Mouse (Mus musculus): ENCODE measurements around the gene Rps7. TPM values are rescaled to one million over a fixed set of nuclear protein-coding genes. Genes with fewer than 3 reads are reported as not detected.

Gene Rps7
- polyA plus RNA-seq (2016; fragmentation: Nextera tagmentation; extraction: Ambion mirVana), result 484 and 569 TPM in 2 replicates

DNA sequence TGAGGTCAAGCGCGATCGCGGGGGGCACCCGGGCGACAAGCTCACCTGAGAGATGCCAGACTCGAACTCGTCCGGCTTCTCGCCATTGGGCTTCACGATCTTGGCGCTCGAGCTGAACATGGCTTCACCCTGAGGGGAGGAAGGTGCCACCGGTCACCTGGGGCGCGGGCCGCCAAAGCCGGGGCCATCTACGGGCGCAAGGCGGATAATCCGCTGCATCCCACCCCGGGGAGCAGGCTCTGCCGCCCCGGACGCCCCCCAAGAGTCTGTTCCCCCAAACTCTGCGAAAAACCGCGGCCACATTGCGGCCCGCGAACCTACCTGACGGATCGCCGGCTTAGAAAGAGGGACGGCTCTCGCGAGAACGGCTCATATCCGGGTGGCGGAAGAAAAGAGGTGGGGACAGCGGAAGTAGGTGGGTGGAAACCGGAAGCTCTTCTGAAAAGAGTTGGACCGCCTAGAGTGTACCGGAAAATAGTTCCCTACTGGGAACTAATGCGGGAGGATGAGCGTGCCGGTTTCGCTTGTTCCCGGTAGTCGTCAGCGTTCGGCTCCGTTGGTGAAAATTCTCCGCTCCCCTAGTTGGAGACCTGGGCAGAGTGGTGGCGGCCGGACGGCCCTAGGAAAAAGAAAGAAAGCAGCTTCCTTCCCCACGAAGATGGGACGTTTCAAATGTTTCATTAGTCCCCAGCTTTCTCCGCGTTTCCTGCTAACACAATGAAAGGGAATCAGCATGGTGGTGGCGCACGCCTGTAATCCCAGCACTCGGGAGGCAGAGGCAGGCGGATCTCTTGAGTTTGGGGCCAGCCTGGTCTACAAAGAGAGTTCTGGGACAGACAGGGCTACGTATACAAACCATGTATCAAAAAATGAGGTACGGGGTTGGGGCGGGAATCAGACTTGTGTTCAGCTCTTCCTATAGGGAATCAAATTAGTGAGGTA is at the start of gene Rps7:
Rps7 (minus strand) TSS at position 419 of the 942 bp plus-strand sequence.
- H3K36me3 ChIP-seq, result peaks cover 39% of the 10 kb centered on the region
- no peaks in the 10 kb centered on the region for H3K27me3 ChIP-seq (ENCODE audit: insufficient read depth, poor library complexity, severe bottlenecking)
- peak; percentile 95 for DNase-seq (ENCODE audit: low spot score)
- peak within 1 kb of the TSS; percentile 94 for H3K4me3 ChIP-seq
- 5% methylated on average over 69 of the region's 69 CpGs for WGBS
- no peaks in the 10 kb centered on the region for H3K9me3 ChIP-seq
- H3K4me1 ChIP-seq, result peaks cover 6% of the 10 kb centered on the region; the same call in 1 of the 2 replicates
- H3K27ac ChIP-seq, result peak within 1 kb of the TSS; percentile 98

DNA sequence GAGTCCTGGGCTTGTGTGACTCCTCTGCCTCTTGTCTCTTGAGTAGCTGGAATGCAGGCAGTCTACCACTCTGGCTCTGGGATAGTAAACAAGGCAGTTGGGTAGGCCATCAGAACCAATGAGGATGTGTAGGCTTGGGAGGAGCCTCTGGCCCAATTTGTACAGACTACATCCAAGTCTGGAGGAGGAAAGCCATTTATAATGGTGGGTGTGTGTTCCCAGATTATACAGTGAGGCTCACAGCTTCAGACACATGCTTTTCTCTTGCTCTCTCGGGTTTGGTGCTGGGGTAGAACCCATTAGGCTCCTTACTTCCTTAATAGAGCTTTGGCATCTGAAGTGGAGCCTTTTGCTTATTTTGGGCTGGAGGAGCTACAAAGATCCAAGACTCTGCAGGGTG is 48.9 kb upstream of the Rps7 start:
- Histone ChIP-seq H3K4me3 (no peak overlapping the region), H3K9me3 (no peaks in the 10 kb centered on the region), H3K36me3 (peaks cover 38% of the 10 kb centered on the region), H3K27ac (no peak overlapping the region), H3K4me1 (no peaks in the 10 kb centered on the region), H3K27me3 (ENCODE audit: insufficient read depth, poor library complexity, severe bottlenecking) (no peaks in the 10 kb centered on the region)
- no peak for DNase-seq (ENCODE audit: low spot score)
- 91% methylated on average over 1 of the region's 1 CpGs for WGBS

GRCm38 (mm10) chr12:28675925-28676209 is 40.1 kb upstream of the Rps7 start:
- Histone ChIP-seq H3K4me3 (peak overlapping the region; percentile 68), H3K27ac (peak overlapping the region; percentile 92), H3K27me3 (ENCODE audit: insufficient read depth, poor library complexity, severe bottlenecking) (no peaks in the 10 kb centered on the region), H3K4me1 (peaks cover 17% of the 10 kb centered on the region), H3K9me3 (no peaks in the 10 kb centered on the region), H3K36me3 (peaks cover 25% of the 10 kb centered on the region)
- DNase-seq (ENCODE audit: low spot score), result no peak
- 65% methylated on average over 5 of the region's 5 CpGs for WGBS

DNA sequence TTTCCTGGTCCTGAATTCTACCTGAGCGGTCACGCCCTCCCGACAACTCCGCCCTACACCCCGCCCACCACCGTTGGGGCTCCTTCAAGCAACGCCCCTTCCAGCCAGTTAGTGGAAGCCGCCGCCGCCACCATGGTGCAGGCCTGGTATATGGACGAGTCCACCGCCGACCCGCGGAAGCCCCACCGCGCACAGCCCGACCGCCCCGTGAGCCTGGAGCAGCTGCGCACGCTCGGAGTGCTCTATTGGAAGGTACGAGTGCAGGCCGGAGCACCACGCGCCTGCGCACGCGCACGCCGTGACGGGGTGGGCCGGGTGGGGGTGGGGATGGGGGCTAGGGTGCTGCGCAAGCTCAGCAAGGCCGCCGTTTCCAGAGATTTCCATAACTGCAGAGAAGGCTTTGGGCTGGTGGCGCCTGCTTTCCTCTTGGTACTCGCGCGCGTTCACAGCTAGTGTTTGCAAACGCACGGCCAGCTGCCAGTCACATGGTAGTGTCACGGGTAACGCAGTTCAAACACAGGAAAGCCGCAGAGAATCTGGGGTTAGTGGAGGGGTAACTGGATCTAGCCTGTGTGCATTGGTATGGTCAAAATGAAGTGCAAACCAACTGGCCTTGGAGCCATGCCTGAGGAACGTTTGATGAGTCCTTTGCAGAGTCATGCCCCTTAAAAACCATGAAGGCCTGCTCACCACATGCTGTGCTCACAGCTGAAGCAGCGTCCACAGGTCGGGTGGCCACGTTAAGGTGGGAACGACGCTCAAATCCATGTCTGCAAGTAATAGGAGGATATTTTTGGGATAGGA is 39.6 kb upstream of the Rps7 start, which contains the start of gene Adi1:
Adi1 (plus strand) TSS at position 111 of the 804 bp plus-strand sequence.
- Histone ChIP-seq H3K36me3 (peaks cover 22% of the 10 kb centered on the region), H3K9me3 (no peaks in the 10 kb centered on the region), H3K27me3 (ENCODE audit: insufficient read depth, poor library complexity, severe bottlenecking) (no peaks in the 10 kb centered on the region), H3K4me1 (peaks cover 17% of the 10 kb centered on the region), H3K4me3 (peak within 1 kb of the TSS; percentile 68), H3K27ac (peak within 1 kb of the TSS; percentile 92)
- DNase-seq (ENCODE audit: low spot score), result peak; percentile 94
- 3% methylated on average over 53 of the region's 53 CpGs for WGBS

DNA sequence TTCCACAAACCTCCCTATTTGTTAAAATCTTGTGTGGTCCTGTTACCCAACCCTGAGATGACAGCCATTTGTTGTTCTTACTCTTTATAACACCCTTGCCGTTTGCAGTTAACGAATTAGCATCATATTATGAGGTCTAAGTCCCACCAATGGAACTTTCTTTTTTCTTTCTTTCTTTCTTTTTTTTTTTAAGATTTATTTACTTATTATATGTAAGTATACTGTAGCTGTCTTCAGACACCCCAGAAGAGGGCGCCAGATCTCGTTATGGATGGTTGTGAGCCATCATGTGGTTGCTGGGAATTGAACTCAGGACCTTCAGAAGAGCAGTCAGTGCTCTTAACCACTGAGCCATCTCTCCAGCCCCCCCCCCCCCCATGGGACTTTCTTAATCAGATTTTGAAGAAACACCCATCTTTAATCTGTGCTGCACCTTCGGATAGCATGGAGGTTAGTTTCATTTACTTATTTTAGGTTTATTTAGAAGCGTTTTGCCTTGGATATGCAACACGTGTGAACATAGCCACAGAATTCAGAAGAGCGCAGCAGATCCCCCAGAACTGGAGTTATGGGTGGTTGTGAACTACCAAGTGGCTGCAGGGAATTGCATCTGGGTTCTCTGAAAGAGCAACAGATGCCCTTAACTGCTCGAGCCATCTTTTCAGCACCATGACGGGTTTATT is 38.4 kb upstream of the Rps7 start:
- 85% methylated on average over 10 of the region's 10 CpGs for WGBS
- Histone ChIP-seq H3K36me3 (peaks cover 16% of the 10 kb centered on the region), H3K4me1 (peaks cover 17% of the 10 kb centered on the region), H3K9me3 (no peaks in the 10 kb centered on the region), H3K27me3 (ENCODE audit: insufficient read depth, poor library complexity, severe bottlenecking) (no peaks in the 10 kb centered on the region), H3K4me3 (peak overlapping the region; percentile 68; the same call in 1 of the 2 replicates), H3K27ac (no peak overlapping the region)
- no peak for DNase-seq (ENCODE audit: low spot score)

GRCm38 (mm10) chr12:28667287-28667686 is 31.5 kb upstream of the Rps7 start:
- H3K27ac ChIP-seq, result peak overlapping the region; percentile 59; the same call in 1 of the 2 replicates
- no peak overlapping the region for H3K4me3 ChIP-seq
- WGBS, result 19% methylated on average over 8 of the region's 8 CpGs
- peaks cover 4% of the 10 kb centered on the region; the same call in 1 of the 2 replicates for H3K27me3 ChIP-seq (ENCODE audit: insufficient read depth, poor library complexity, severe bottlenecking)
- H3K4me1 ChIP-seq, result peaks cover 15% of the 10 kb centered on the region
- H3K9me3 ChIP-seq, result no peaks in the 10 kb centered on the region
- no peak for DNase-seq (ENCODE audit: low spot score)
- 0 out of 2 replicates have a peak, but pooled peaks cover 4% of the 10 kb centered on the region for H3K36me3 ChIP-seq

DNA sequence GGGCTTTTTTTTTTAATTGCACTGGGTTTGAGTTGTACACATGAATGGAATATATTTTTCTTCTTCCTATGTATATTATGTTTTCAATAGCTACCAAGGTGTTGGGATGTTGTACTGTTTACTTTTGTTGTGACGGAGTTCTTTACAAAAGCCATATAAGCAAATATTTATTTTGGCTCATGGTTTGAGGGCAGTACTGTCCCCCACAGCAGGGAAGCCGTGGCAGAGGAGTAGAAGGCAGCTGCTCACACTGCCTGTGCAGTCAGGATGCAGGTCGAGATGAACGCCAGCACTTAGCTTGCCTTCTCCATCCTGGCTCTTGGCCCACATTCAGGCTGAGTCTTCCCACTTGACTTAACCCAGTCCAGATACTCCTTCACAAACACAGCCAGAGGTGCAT is 31.0 kb upstream of the Rps7 start:
- peaks cover 15% of the 10 kb centered on the region for H3K4me1 ChIP-seq
- H3K36me3 ChIP-seq, result 0 out of 2 replicates have a peak, but pooled peaks cover 4% of the 10 kb centered on the region
- no peaks in the 10 kb centered on the region for H3K9me3 ChIP-seq
- H3K4me3 ChIP-seq, result no peak overlapping the region
- WGBS, result 66% methylated on average over 4 of the region's 4 CpGs
- H3K27me3 ChIP-seq (ENCODE audit: insufficient read depth, poor library complexity, severe bottlenecking), result peaks cover 4% of the 10 kb centered on the region; the same call in 1 of the 2 replicates
- H3K27ac ChIP-seq, result peak overlapping the region; percentile 59; the same call in 1 of the 2 replicates
- DNase-seq (ENCODE audit: low spot score), result no peak

- Histone ChIP-seq H3K4me1 (peaks cover 10% of the 10 kb centered on the region), H3K27ac (no peak overlapping the region), H3K4me3 (no peak overlapping the region), H3K36me3 (peaks cover 33% of the 10 kb centered on the region), H3K27me3 (ENCODE audit: insufficient read depth, poor library complexity, severe bottlenecking) (peaks cover 4% of the 10 kb centered on the region; the same call in 1 of the 2 replicates), H3K9me3 (no peaks in the 10 kb centered on the region)
- WGBS, result 68% methylated on average over 4 of the region's 4 CpGs
- no peak for DNase-seq (ENCODE audit: low spot score)
These were observed 26.9 kb upstream of the Rps7 start for GRCm38 (mm10) chr12:28662628-28663027.

- peaks cover 16% of the 10 kb centered on the region for H3K4me1 ChIP-seq
- peaks cover 19% of the 10 kb centered on the region for H3K36me3 ChIP-seq
- DNase-seq (ENCODE audit: low spot score), result peak; percentile 94
- no peaks in the 10 kb centered on the region for H3K9me3 ChIP-seq
- peak within 1 kb of the TSS; percentile 83 for H3K4me3 ChIP-seq
- peak within 1 kb of the TSS; percentile 91 for H3K27ac ChIP-seq
- peaks cover 6% of the 10 kb centered on the region; the same call in 1 of the 2 replicates for H3K27me3 ChIP-seq (ENCODE audit: insufficient read depth, poor library complexity, severe bottlenecking)
- whole genome bisulfite sequencing, result 2% methylated on average over 52 of the region's 52 CpGs
These were observed 13.7 kb upstream of the Rps7 start, which contains the start of gene Rnaseh1 for GRCm38 (mm10) chr12:28649141-28650110. TSS of gene Rnaseh1 (plus strand) at chr12:28649602.

GRCm38 (mm10) chr12:28638778-28639177 is 3.0 kb upstream of the Rps7 start:
- no peak for DNase-seq (ENCODE audit: low spot score)
- 59% methylated on average over 2 of the region's 2 CpGs for WGBS
- no peaks in the 10 kb centered on the region for H3K9me3 ChIP-seq
- no peak overlapping the region for H3K4me3 ChIP-seq
- H3K36me3 ChIP-seq, result peaks cover 9% of the 10 kb centered on the region
- H3K27me3 ChIP-seq (ENCODE audit: insufficient read depth, poor library complexity, severe bottlenecking), result no peaks in the 10 kb centered on the region
- peaks cover 6% of the 10 kb centered on the region; the same call in 1 of the 2 replicates for H3K4me1 ChIP-seq
- no peak overlapping the region for H3K27ac ChIP-seq

DNA sequence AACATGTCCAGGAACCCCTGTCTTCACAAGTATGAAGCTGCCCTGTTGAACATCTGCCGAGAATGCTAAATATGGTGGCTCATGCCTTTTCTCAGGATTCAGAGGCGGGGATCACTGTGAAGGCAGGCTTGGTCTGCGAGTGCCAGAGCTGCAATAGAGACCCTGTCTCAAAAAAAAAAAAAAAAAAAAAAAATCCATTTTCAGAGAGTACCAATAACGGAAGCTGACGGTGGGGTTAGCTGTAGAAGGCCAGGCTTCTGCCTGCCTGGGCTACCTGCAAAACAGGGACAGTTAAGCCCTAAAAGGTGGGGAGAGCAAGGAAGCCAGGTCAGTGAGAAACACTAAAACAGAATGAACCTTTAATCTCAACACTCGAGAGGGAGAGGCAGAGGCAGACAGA is 790 bp upstream of the Rps7 start:
- Histone ChIP-seq H3K9me3 (no peaks in the 10 kb centered on the region), H3K4me1 (peaks cover 6% of the 10 kb centered on the region; the same call in 1 of the 2 replicates), H3K36me3 (peaks cover 32% of the 10 kb centered on the region), H3K27me3 (ENCODE audit: insufficient read depth, poor library complexity, severe bottlenecking) (no peaks in the 10 kb centered on the region), H3K27ac (peak overlapping the region; percentile 98), H3K4me3 (peak overlapping the region; percentile 94)
- 76% methylated on average over 6 of the region's 6 CpGs for WGBS
- no peak for DNase-seq (ENCODE audit: low spot score)

All from heart, embryonic 10.5 days (tissue).